Mouse (Mus musculus) lung, postnatal 25 days (tissue): Measurements from ENCODE around the gene Cenpc1.

Experiments
- DNase-seq: peaks from one replicate; pipeline ENCODE4 v3.0.0; 2022; ENCODE audit warnings: low spot score

Gene Cenpc1

GRCm38 (mm10) chr5:86065101-86065875 lies at the start of gene Cenpc1:
Gene Cenpc1 (minus strand): TSS chr5:86065583.
- peak; percentile 98 for DNase-seq

DNA sequence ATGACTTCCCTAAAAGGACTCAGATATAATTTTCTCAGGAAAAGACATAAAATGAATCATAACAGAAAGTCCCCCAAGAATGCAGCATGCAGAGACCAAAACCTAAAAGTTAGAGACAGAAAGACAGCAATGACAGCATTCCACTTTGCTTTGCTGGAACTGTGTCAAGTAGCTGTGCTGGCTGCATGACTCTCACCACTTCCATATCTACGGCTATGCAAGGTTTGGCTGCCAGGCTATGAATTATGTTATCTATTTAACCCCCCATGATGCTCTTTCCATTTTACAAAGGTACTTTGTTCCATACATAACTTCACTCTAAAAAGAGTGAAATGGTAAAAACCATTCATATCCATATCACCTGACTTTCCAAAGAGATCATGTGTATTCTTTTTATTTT lies 48.6 kb upstream of the Cenpc1 start:
- no peak for DNase-seq

DNA sequence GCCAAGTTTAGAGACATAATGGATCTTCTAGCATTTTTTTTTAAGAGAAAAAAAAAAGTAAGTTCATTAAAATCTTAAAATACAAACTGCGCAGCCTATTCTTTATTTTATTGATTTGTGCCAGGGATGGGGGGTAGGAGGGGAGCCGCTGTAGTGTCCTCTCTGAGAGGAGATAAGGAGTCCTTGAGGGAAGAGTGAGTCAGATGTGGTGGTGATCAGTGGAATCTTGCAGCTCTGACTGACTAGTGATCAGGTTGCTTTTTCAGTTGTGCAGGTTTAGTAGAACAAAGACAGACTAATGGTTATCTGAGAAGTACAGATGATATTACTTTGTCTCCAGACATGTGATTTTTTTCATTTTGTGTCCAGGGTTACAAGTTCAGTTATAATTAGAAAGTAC lies 47.7 kb upstream of the Cenpc1 start:
- DNase-seq: no peak

DNA sequence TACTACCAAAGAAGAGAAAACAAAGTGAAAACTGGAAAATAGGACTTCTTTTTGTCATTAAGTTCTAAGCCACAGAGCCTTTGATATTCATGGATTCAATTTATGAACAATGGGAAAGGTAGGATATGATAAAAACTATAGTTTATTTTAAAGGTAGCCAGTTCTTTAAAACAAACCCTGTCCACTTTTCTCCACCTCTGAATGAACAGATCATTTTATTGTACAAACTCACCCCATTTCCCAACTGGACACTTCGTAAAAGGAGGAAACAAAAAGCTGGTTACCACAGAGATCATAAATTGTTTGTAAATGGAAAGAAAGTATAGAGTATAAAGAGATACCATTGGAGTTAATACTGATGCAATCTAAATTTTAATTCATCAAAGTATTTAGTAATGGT lies 45.7 kb upstream of the Cenpc1 start:
- DNase-seq: no peak

- DNase-seq: no peak
Observed at GRCm38 (mm10) chr5:86106610-86107009, 41.2 kb upstream of the Cenpc1 start.

DNA sequence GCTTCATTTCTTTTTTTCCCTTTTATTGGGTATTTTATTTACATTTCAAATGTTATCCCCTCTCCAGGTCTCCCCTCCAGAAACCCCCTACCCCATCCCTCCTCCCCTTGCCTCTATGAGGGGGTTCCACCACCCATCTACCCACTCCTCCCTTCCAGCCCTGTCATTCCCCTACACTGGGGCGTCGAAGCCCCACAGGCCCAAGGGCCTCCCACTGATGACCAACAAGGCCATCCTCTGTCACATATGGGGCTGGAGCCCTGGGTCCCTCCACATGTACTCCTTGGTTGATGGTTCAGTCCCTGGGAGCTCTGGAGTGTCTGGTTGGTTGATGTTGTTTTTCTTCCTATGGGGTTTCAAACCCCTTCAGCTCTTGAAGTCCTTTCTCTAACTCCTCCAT lies 36.8 kb upstream of the Cenpc1 start:
- DNase-seq: no peak

DNA sequence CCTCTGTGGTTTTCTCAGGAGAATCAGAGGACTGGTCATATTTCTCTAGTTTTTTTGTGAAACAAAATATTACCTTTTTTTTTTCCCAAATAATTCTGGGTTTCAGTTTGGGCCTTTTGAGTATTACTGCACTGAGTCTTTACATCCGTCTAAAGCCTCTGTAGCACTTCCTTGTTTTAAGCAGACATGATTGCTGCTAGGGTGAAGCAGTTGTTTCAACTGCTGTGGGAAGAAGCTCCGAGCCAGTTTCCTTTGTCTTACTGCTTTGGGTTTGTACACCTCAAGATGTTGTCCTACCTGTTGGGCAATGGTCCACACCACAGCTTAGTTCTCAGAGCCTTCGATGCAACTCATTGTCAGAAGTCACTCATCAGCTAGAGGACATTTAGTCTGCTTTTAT lies 35.2 kb upstream of the Cenpc1 start:
- no peak for DNase-seq

DNA sequence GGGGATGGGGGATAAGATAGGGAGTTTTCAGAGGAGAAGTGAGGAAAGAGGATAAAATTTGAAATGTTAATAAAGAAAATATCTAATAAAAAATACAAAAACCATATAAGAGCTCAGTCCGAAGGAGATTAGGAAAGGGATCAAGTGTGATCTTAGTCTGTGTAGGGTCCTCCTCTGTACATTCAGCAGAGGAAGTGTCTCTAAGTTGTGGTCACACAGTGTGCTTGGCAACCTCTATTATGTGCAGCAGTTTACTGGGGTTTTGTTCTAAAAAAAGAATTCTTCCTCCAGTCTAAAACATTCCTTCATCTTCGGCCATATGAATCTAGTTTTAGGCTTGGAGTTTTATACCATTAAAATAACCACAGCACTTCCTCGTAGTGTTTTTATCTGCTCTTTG lies 33.6 kb upstream of the Cenpc1 start:
- no peak for DNase-seq

DNA sequence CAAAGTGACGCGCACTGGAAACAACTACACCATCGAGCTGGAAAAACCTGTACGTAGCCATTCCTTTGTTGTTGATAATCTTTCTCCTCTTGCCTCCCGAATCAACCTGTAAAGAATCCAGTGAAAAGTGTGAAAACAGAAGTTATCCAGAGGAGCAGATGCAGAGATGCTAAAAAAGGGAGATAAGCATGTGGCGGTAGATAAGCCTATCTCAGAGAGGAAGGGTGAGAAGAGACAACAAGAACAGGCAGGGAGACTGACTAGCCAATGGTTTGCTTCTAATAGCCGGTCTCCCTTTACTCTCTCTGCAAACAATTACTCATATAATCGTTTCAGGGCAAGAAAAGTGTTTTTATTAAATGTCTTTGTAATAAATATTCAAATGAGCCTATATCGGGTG lies 29.4 kb upstream of the Cenpc1 start:
- DNase-seq: no peak

DNA sequence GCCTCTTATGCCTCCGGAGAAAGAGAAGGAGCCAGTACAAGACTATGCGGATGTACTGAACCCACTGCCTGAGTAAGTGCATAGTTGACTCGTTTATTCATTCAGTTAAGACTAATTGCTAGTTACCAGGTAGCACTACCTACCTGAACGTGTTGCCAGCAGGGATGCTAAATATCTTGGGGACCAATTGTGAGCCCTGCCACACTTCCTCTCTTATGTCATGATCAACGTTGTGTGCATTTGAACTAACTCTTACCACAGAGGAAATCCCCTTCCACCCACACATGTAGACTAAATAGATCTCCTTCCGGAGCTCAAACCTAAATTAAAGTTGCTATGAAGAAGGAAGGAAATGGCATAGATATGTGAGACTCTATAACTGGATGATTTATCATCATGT lies 21.4 kb upstream of the Cenpc1 start:
- DNase-seq: peak; percentile 64

- DNase-seq: peak; percentile 24
Observed at GRCm38 (mm10) chr5:86084979-86085378, 19.6 kb upstream of the Cenpc1 start.

GRCm38 (mm10) chr5:86083987-86084386 lies 18.6 kb upstream of the Cenpc1 start:
- no peak for DNase-seq

- peak; percentile 44 for DNase-seq
Observed at GRCm38 (mm10) chr5:86078720-86079334, 13.4 kb upstream of the Cenpc1 start.

DNA sequence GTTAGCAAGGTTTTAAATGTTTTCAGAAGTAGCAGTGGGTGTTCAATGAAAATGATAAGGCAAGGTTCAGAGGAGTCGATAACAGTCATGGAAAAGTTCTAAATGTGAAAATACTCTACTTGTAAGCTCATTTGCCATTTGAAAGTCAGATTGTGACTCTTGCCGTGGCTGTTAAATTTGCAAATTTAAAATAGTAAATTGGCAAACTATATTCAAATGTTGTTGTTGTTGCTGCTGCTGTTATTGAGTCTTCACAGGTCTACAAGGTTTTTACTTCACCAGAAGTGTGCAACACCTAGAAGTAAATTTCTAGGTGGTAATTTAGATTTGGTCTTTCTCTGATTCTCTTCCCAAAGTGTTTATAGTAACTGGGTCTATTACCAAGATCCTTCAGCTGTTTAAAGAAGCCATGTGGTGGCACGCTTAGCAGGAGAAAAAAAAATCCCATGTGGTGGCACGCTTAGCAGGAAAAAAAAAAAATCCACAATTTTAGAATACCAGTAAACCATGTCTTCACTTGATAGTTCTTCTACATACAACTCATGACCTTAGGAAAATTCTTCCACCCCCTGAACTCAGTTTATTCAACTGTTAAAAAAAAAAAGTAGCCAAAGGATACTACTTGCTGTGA lies 7.5 kb upstream of the Cenpc1 start:
- DNase-seq: no peak

DNA sequence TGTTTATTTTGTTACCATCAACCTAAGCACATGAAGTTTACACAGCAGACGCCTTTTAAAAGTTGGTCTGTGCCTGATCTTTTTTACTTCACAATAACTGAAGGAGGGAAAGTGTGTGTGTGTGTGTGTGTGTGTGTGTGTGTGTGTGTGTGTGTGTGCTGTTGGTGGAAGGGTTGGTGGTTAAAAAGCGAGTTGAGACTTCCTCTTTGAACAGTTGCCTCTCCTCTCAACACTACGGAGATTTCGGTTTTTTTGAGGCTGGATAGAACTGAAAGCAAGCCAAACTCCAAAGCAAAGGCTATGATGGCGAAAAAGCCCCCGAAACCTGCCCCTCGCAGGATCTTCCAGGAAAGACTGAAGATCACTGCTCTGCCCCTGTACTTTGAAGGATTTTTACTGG lies 6.2 kb upstream of the Cenpc1 start, which contains the start of gene Stap1:
Gene Stap1 (plus strand): TSS at position 209 of the 400 bp plus-strand sequence.
- peak; percentile 46 for DNase-seq

- no peak for DNase-seq
Observed at GRCm38 (mm10) chr5:86069121-86069520, 3.7 kb upstream of the Cenpc1 start.

DNA sequence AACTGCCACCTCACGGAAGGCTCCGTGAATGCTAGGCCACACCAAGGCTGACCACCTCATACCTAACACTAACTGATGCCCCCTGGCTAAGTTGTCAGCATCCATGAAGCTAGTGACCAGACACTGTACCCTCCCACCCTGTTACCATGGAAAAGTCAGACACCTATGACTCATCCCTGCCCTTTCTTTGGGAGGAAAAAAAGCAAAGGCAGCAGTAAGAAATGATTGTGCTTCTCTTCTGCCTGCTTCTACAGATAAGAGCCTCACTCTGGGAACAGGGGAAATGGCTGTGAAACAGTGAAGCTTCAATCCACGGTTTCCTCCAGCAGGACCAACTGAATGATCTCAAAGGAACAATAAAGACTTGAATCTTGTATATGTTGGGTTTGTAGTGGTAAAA lies 3.1 kb upstream of the Cenpc1 start:
- DNase-seq: no peak

- DNase-seq: peak; percentile 90
Observed at GRCm38 (mm10) chr5:86066551-86066929, 1.2 kb upstream of the Cenpc1 start.

GRCm38 (mm10) chr5:86065876-86066550 lies 630 bp upstream of the Cenpc1 start:
- no peak for DNase-seq

DNA sequence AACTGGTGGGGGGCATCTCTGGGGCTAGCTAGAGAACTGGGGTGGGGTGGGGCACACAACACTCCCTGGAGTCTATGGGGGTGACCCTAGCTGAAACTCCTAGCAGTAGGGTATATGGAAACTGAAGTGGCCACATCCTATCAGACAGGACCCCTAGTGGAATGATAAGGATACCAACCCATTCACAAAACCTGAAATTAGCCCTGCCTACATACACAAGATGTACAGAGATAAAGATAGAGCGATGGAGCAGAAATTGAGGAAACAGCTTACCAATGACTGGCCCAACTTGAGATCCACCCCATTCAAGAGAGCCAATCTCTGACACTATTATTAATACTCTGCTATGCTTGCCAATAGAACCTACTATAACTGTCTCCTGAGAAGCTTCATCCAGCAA lies 1.9 kb downstream of the Cenpc1 start:
- DNase-seq: no peak

GRCm38 (mm10) chr5:86029820-86030219 lies 35.6 kb downstream of the Cenpc1 start:
- DNase-seq: no peak
